Mouse (Mus musculus) neutrophil, adult 59 days (primary cell): Measurements from ENCODE around the gene Tceal9. TPM values are rescaled to one million over a fixed set of nuclear protein-coding genes. Genes with fewer than 3 reads are reported as not detected.

Source experiments
- total RNA-seq, 2 experiments: library from RNA; stranded (reverse); gene quantifications; 1 replicate in 1 of 2; 2 replicates in 1 of 2; pipeline ENCODE4 v1.2.4; 2023

Tceal9 gene
- 10 to 100 TPM; 25.4 to 27.6 TPM for total RNA-seq

GRCm38 (mm10) chrX:136244574-136245229, at the start of gene Tceal9:
Gene Tceal9 (plus strand): TSS chrX:136245079.

GRCm38 (mm10) chrX:136203664-136204066, 41.2 kb upstream of the Tceal9 start, which contains the start of gene Tceal5:
Gene Tceal5 (minus strand): TSS chrX:136203876.

DNA sequence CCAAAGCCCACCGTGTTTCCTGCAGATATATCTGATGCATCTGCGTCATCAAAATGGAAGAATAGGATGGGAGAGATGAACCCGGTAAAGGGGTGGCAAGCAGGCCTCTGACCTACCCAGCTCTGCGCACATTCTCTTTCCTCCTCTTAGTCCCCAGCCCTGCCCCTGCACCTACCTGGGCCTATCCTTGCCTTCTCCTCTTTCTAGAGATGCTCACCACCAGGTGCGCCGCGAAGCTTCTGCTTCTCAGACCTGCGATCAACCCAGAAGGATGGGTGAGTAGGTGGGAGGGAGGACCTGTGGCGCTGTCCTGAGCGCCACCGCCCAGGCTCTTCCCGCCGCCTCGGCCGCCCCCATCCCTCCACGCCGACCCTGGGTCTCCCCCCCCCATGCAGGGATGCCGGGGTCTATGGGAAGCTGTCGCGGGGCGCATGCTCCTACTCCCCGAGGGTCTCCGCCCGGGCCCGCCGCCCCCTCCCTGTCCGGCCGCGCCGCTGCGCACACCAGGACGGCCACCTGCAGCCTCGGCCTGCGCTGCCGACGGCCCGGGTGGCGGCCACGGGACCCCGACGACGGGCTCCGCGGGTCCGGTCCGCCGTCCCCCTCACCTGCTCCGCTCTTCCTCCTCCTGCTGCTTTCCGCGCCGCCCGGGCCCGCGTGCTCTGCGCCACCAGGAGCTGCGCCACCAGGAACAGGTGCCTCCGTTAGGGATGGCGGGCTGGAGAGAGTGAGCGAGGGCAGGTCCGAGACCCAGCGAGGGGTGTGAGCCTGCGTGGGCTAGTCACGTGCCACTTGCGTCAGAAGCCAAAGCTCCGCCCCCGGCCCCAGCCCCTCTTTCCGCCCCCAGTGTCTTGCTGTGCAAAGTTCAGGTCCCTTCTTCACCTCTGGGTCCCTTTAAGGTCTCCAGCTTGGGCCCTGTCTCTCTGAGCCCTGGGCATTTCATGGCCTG, 29.9 kb upstream of the Tceal9 start, which contains the start of the genes Tceal7 and Bex1:
Gene Tceal7 (plus strand): TSS at position 51 of the 949 bp plus-strand sequence.
Gene Bex1 (minus strand): TSS at position 785 of the 949 bp plus-strand sequence.

GRCm38 (mm10) chrX:136269743-136270392, 25.0 kb downstream of the Tceal9 start, which contains the start of gene Bex3:
Gene Bex3 (plus strand): TSS chrX:136270253.

Other genes starting within 250 kb of the Tceal9 start
- not detected for gene Arxes1, start 211.7 kb upstream of the Tceal9 start, total RNA-seq
- gene Bex2, start 176.8 kb upstream of the Tceal9 start, total RNA-seq = not detected
- not detected for gene Nxf3, start 159.8 kb upstream of the Tceal9 start, total RNA-seq
- gene Bex4, start 106.1 kb upstream of the Tceal9 start, total RNA-seq = under 1 TPM; 0.86 to 1.00 TPM
- gene Tceal8, start 72.7 kb upstream of the Tceal9 start, total RNA-seq = 1 to 10 TPM; 7.6 to 8.7 TPM
- gene Tceal5, start 41.2 kb upstream of the Tceal9 start, total RNA-seq = not detected
- not detected for gene Tceal7, start 30.3 kb upstream of the Tceal9 start, total RNA-seq
- under 1 TPM in 1 of 2 experiments, not detected in 1; 0.97 TPM for gene Bex1, start 29.6 kb upstream of the Tceal9 start, total RNA-seq
- 10 to 100 TPM; 29.0 to 33.0 TPM for gene Bex3, start 25.2 kb downstream of the Tceal9 start, total RNA-seq